Mouse (Mus musculus): ENCODE results near the gene Slc26a11. TPM values are rescaled to one million over a fixed set of nuclear protein-coding genes. Genes with fewer than 3 reads are reported as not detected.

Slc26a11 gene
- polyA plus RNA-seq, 1 experiment from 2014 or later = 7.2 TPM

DNA sequence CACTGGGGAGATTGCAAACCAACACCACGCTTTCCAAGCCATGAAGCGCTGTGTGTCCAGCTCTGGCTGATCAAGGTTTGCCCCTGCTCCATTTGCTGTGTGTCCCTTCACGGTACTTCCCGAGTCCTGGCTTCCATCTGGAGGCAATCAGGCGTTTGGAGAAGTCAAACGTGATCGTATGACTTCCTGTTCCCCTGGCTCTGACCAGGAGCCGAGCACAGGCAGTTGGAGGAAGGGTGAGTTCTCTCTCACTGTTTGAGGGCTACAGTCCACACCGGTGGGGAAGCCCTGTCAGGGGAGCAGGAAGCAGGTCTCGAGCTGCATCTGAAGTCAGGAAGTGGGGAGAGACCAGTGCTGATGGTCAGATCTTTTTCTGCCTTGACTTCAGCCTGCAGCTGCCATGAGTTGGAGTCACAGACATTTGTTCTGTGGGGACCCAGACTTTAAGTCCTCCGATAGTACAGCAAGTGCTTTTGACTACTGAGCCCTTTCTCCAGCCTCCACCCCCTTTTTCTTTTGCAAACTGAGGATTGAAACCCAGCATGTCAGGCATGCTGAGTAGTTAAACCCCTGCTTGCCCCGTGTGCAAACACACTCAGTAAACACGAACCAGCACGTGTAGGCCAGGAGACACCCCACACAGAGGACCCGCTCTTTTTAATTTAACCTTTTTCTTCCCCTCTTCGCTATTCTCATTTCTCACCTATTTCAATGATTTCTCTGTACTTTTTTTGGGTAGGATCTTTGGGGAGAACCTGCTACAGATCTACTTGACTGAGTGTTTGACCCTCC is 64.2 kb downstream of the Slc26a11 start:
- 36% methylated on average over 16 of the region's 16 CpGs for WGBS
- H3K9me3 ChIP-seq = no peaks in the 10 kb centered on the region
- H3K4me3 ChIP-seq (replicated peaks) = no peak overlapping the region
- H3K27me3 ChIP-seq (replicated peaks) = no peaks in the 10 kb centered on the region
- H3K4me2 ChIP-seq (replicated peaks) = no peak overlapping the region
- H3K36me3 ChIP-seq = peaks cover 11% of the 10 kb centered on the region; the same call in 1 of the 2 replicates
- H3K4me1 ChIP-seq (replicated peaks) = no peaks in the 10 kb centered on the region
- H3K9ac ChIP-seq = no peak overlapping the region
- ATAC-seq = no peak
- 0 out of 2 replicates have a peak overlapping the region, but pooled peaks have one; percentile 9 for H3K27ac ChIP-seq

DNA sequence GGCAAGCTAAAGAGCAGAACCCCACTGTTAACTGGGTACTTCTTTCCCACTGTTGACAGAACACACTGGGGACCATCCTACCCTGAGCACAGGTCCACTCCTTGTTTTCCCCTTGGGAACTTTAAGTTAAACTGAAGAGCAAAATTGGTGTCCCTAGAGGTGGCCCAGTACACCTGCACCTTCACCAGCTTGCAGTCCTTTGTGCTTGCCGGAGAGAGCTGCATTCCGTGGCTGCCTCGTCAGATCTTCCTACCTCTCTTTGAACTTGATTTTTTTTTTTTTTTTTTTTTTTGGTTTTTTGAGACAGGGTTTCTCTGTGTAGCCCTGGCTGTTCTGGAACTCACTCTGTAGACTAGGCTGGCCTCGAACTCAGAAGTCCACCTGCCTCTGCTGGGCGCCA is 65.1 kb downstream of the Slc26a11 start:
- H3K4me2 ChIP-seq (replicated peaks) = no peak overlapping the region
- no peak overlapping the region for H3K9ac ChIP-seq
- H3K4me3 ChIP-seq (replicated peaks) = no peak overlapping the region
- no peaks in the 10 kb centered on the region for H3K4me1 ChIP-seq (replicated peaks)
- peaks cover 8% of the 10 kb centered on the region; the same call in 1 of the 2 replicates for H3K36me3 ChIP-seq
- H3K27ac ChIP-seq = no peak overlapping the region
- WGBS = 80% methylated on average over 5 of the region's 5 CpGs
- ATAC-seq = no peak
- no peaks in the 10 kb centered on the region for H3K27me3 ChIP-seq (replicated peaks)
- no peaks in the 10 kb centered on the region for H3K9me3 ChIP-seq

DNA sequence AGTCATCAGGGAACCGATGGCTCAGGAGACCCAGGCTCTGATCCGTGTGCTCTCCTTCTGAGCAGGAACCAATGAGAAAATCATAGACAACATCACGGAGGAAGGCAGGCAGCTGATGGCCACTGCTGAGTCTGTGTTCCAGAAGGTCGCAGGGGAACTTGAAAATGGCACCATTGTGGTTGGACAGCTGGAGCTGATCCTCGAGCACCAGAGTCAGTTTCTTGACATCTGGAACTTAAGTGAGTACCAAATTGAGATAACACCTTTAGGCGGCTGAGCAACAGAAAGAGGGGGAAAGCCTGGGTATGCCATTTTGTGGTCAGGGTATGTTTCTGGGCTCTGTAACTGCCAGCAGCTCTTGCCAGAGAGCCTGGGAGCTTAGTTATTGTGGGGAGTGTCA is 72.1 kb downstream of the Slc26a11 start:
- Histone ChIP-seq H3K36me3 (peaks cover 6% of the 10 kb centered on the region), H3K27me3 (replicated peaks) (no peaks in the 10 kb centered on the region), H3K4me1 (replicated peaks) (peaks cover 13% of the 10 kb centered on the region), H3K9me3 (no peaks in the 10 kb centered on the region), H3K9ac (no peak overlapping the region), H3K4me3 (replicated peaks) (no peak overlapping the region), H3K27ac (no peak overlapping the region), H3K4me2 (replicated peaks) (no peak overlapping the region)
- ATAC-seq = no peak
- 85% methylated on average over 6 of the region's 6 CpGs for WGBS

DNA sequence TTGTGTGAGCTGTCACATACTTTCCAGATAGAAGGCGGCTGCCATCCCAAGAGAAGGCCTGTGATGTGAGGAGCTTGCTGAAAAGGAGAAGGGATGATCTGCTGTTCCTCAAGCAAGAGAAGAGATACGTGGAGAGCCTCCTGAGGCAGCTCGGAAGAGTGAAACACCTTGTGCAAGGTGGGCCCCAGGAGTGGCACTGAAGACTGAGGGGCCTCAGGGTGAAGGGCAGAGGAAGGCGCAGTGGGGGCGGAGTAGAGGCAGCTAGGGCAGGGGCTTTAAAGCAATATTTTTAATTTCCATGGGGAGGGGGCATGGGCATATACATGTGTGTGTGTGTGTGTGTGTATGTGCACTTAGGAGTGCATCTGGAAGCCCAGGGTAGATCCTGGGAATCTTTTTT is 72.6 kb downstream of the Slc26a11 start:
- H3K9me3 ChIP-seq = no peaks in the 10 kb centered on the region
- H3K4me3 ChIP-seq (replicated peaks) = no peak overlapping the region
- peak overlapping the region; percentile 51 for H3K4me2 ChIP-seq (replicated peaks)
- peak; percentile 44 for ATAC-seq
- H3K9ac ChIP-seq = no peak overlapping the region
- 73% methylated on average over 5 of the region's 5 CpGs for WGBS
- H3K27ac ChIP-seq = 0 out of 2 replicates have a peak overlapping the region, but pooled peaks have one; percentile 20
- no peaks in the 10 kb centered on the region for H3K27me3 ChIP-seq (replicated peaks)
- H3K4me1 ChIP-seq (replicated peaks) = peaks cover 13% of the 10 kb centered on the region
- H3K36me3 ChIP-seq = peaks cover 6% of the 10 kb centered on the region

DNA sequence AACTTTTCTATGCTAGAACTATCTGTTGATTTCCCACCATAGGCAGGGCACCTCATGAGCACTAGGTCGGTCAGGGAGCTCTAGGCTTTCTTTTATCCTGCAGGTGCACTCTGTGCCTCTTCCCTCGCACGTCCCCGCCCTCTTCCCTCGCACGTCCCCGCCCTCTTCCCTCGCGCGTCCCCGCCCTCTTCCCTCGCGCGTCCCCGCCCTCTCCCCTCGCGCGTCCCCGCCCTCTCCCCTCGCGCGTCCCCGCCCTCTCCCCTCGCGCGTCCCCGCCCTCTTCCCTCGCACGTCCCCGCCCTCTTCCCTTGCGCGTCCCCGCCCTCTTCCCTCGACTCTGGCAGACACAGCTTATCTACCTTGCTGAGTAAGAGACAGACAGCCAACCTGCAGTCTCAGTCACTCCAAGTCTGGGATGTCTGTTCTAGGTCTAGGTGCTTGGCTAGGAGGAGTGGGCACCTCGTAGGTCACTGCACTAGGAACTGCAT is 73.3 kb downstream of the Slc26a11 start:
- ATAC-seq = peak; percentile 94
- Histone ChIP-seq H3K4me3 (replicated peaks) (no peak overlapping the region), H3K27me3 (replicated peaks) (no peaks in the 10 kb centered on the region), H3K9me3 (no peaks in the 10 kb centered on the region), H3K4me1 (replicated peaks) (peaks cover 13% of the 10 kb centered on the region), H3K4me2 (replicated peaks) (peak overlapping the region; percentile 51), H3K9ac (no peak overlapping the region), H3K27ac (0 out of 2 replicates have a peak overlapping the region, but pooled peaks have one; percentile 20), H3K36me3 (peaks cover 9% of the 10 kb centered on the region)
- WGBS = 1% methylated on average over 19 of the region's 35 CpGs

MicroRNAs within 50 kb of the gene (microRNA counts, 519-probe panel; counts per million panel counts)
- 97.1 counts per million, percentile 29 among the panel's probes with 10 or more counts for microRNA mmu-miR-1932

Other genes with a start within 250 kb of the Slc26a11 start
- 13.9 and 15.3 TPM in 2 replicates for gene Tbc1d16, start 127.1 kb upstream of the Slc26a11 start, polyA plus RNA-seq (2015; fragmentation: Nextera tagmentation; extraction: Ambion mirVana)
- gene Ccdc40, start 127.0 kb upstream of the Slc26a11 start, polyA plus RNA-seq (2015; fragmentation: Nextera tagmentation; extraction: Ambion mirVana) = 2.5 and 2.6 TPM in 2 replicates
- 66.3 and 69.1 TPM in 2 replicates for gene Gaa, start 87.7 kb upstream of the Slc26a11 start, polyA plus RNA-seq (2015; fragmentation: Nextera tagmentation; extraction: Ambion mirVana)
- 335 and 348 TPM in 2 replicates for gene Eif4a3, start 55.5 kb upstream of the Slc26a11 start, polyA plus RNA-seq (2015; fragmentation: Nextera tagmentation; extraction: Ambion mirVana)
- gene Card14, start 47.8 kb upstream of the Slc26a11 start, polyA plus RNA-seq (2015; fragmentation: Nextera tagmentation; extraction: Ambion mirVana) = 5.1 and 5.6 TPM in 2 replicates
- 7.5 and 10.5 TPM in 2 replicates for gene Sgsh, start within 50 bp of the Slc26a11 start, polyA plus RNA-seq (2015; fragmentation: Nextera tagmentation; extraction: Ambion mirVana)
- 8.3 and 9.2 TPM in 2 replicates for gene Rnf213, start 37.5 kb downstream of the Slc26a11 start, polyA plus RNA-seq (2015; fragmentation: Nextera tagmentation; extraction: Ambion mirVana)
- gene Endov, start 135.8 kb downstream of the Slc26a11 start, polyA plus RNA-seq (2015; fragmentation: Nextera tagmentation; extraction: Ambion mirVana) = 15.5 and 15.6 TPM in 2 replicates
- gene Nptx1, start 192.2 kb downstream of the Slc26a11 start, polyA plus RNA-seq (2015; fragmentation: Nextera tagmentation; extraction: Ambion mirVana) = 0.90 and 1.1 TPM in 2 replicates
- gene Rptor, start 247.3 kb downstream of the Slc26a11 start, polyA plus RNA-seq (2015; fragmentation: Nextera tagmentation; extraction: Ambion mirVana) = 9.0 and 10.1 TPM in 2 replicates

Measured in intestine, embryonic 15.5 days (tissue).